ENCODE assay signal across 8 mouse cellular contexts in genomic region chr17:6316379-6317126, GRCm38 (mm10). TPM values are rescaled to one million over a fixed set of nuclear protein-coding genes. Genes with fewer than 3 reads are reported as not detected.
A peak's percentile ranks its signal among the peaks of the same experiment; 100 is the strongest.
DNase-seq lines count a peak whose midpoint lies in the region; ATAC-seq lines count a peak whose summit lies in the region.
"Not testable (repeated sequence)": the region's sequence is repeated elsewhere in the genome, so short reads cannot be mapped to it uniquely, and the experiment has no call there.

No protein-coding gene starts in this region.

- peak; percentile 8 for ATAC-seq in activated CD4-positive, CD25-positive, alpha-beta regulatory T cell, adult 4 months
- ATAC-seq in megakaryocyte, adult 5-6 weeks (ENCODE audit: poor library complexity, severe bottlenecking), result peak; percentile 36

- intact Hi-C loops in left cerebral cortex, postnatal 25 days (cut with DNase I), result not testable (repeated sequence)

- peak; percentile 11 for DNase-seq in embryo, embryonic 10 days (ENCODE audit: low spot score)
- DNase-seq in gastrocnemius, postnatal 25 days, result peak; percentile 32
- peak; percentile 47 for DNase-seq in induced T-regulatory cell, adult 2 months (ENCODE audit: low read depth)
- DNase-seq in left cerebral cortex, postnatal 25 days (ENCODE audit: low spot score in 2 of 2), result peak; percentile 67 to 70
- peak; percentile 64 to 66 for DNase-seq in right cerebral cortex, adult 2 months (ENCODE audit: low spot score in 2 of 2)
- DNase-seq in urinary bladder, postnatal 25 days (ENCODE audit: low spot score), result peak; percentile 40

RNA-seq across cellular contexts. Expression of gene Dynlt1a, which starts 0.7 kb away (rescaled TPM):
- 1 to 10 TPM; 7.5 to 8.5 TPM for polyA plus RNA-seq in activated CD4-positive, CD25-positive, alpha-beta regulatory T cell, adult 4 months (2017; shearing (Covaris generic))
- 1 to 10 TPM; 2.3 to 2.4 TPM for total RNA-seq in gastrocnemius, postnatal 25 days (2021)
- total RNA-seq in left cerebral cortex, postnatal 25 days (2021), result 10 to 100 TPM; 12.8 to 13.2 TPM
- total RNA-seq in megakaryocyte, adult 5-6 weeks (2015), result 12.5 and 16.6 TPM in 2 replicates
- total RNA-seq in megakaryocyte, adult 5-6 weeks (2017), result 8.7 and 11.3 TPM in 2 replicates

RNA-seq across cellular contexts. Expression of gene Tmem181a, which starts 59.9 kb away (rescaled TPM):
- polyA plus RNA-seq in activated CD4-positive, CD25-positive, alpha-beta regulatory T cell, adult 4 months (2017; shearing (Covaris generic)), result 10 to 100 TPM; 13.4 to 20.5 TPM
- 1 to 10 TPM; 4.2 to 5.6 TPM for total RNA-seq in gastrocnemius, postnatal 25 days (2021)
- total RNA-seq in left cerebral cortex, postnatal 25 days (2021), result 10 to 100 TPM; 70.0 to 71.7 TPM
- 5.4 and 6.7 TPM in 2 replicates for total RNA-seq in megakaryocyte, adult 5-6 weeks (2015)
- 6.7 and 7.4 TPM in 2 replicates for total RNA-seq in megakaryocyte, adult 5-6 weeks (2017)

Comparison
In these comparisons a context has a peak if more than half of its experiments do, and no peak if none do; other contexts are left out.
1. Peak in every context shown above with its lines: DNase-seq and ATAC-seq.
2. DNase-seq: peak in every context shown above with its lines; median percentile 68 in left cerebral cortex, postnatal 25 days; 65 in right cerebral cortex, adult 2 months; 47 in induced T-regulatory cell, adult 2 months; 40 in urinary bladder, postnatal 25 days; 32 in gastrocnemius, postnatal 25 days; 11 in embryo, embryonic 10 days.
3. RNA of gene Tmem181a, which starts 59.9 kb away (total RNA-seq): 70.0 to 71.7 TPM in left cerebral cortex, postnatal 25 days; 5.4 to 7.4 TPM in megakaryocyte, adult 5-6 weeks and 4.2 to 5.6 TPM in gastrocnemius, postnatal 25 days; every median in the first group is over 4 times any median in the second.